Mouse (Mus musculus) heart, adult 2 months (tissue): ENCODE measurements at regions not wholly inside any gene's neighbourhood (a gene's known extent, or its start where the extent isn't known, plus 50 kb on each side); places are given as distances from the start of the nearest gene placed in this dataset.

ENCODE experiments used
- DNase-seq, 2 experiments: peaks; one replicate each; pipeline ENCODE4 v3.0.0; 2021
- H3K27ac ChIP-seq: fragments of 200-600 bp; 2 replicates; pipeline ENCODE4 v1.8.1; 2022
- H3K27me3 ChIP-seq: fragments of 200-500 bp; 2 replicates; pipeline ENCODE4 v1.6.1; 2012; ENCODE audit warnings: mild to moderate bottlenecking, low read length, inconsistent platforms, mixed read lengths; ENCODE audit not compliant: control insufficient read depth, insufficient read depth
- H3K36me3 ChIP-seq: fragments of 200-500 bp; 2 replicates; pipeline ENCODE4 v1.6.1; 2012; ENCODE audit warnings: low read length, inconsistent platforms; ENCODE audit not compliant: control insufficient read depth, insufficient read depth
- H3K4me1 ChIP-seq: fragments of 200-500 bp; 2 replicates; pipeline ENCODE4 v1.6.1; 2011; ENCODE audit warnings: low read length; ENCODE audit not compliant: control insufficient read depth, insufficient read depth
- H3K4me3 ChIP-seq: fragments of 200-600 bp; 2 replicates; pipeline ENCODE4 v1.8.1; 2022
- H3K79me2 ChIP-seq: fragments of 200-500 bp; replicated peaks from 2 replicates; pipeline ENCODE4 v1.6.1; 2012; ENCODE audit warnings: mild to moderate bottlenecking, inconsistent platforms, low read length, moderate library complexity, mixed read lengths; ENCODE audit not compliant: control insufficient read depth, insufficient read depth
- H3K9ac ChIP-seq: fragments of 200-500 bp; 2 replicates; pipeline ENCODE4 v1.6.1; 2012; ENCODE audit warnings: low read depth, mild to moderate bottlenecking, control low read depth, inconsistent platforms, low read length, mixed read lengths
- CTCF ChIP-seq: fragments of 200-600 bp; IDR thresholded peaks from 2 replicates; pipeline ENCODE4 v1.8.1; 2022; ENCODE audit warnings: antibody characterized with exemption, mild to moderate bottlenecking, moderate library complexity
- EP300 ChIP-seq: fragments of 200-500 bp; IDR thresholded peaks from 2 replicates; pipeline ENCODE4 v1.6.1; 2011; ENCODE audit warnings: low read depth, low read length, control low read depth; ENCODE audit not compliant: insufficient read depth
- POLR2A ChIP-seq: fragments of 200-500 bp; IDR thresholded peaks from 2 replicates; pipeline ENCODE4 v1.6.1; 2011; ENCODE audit warnings: mild to moderate bottlenecking, low read depth, low read length, control low read depth; ENCODE audit not compliant: insufficient read depth
- WGBS: fragments of 180-500 bp; shearing (Covaris S2); methylation state at CpG from one replicate; pipeline ENCODE4 v1.1.7; 2018; 5-methylcytosine and 5-hydroxymethylcytosine counted together
- intact Hi-C: fragments of 180-260 bp; cut with DNase I; formaldehyde crosslinking; loops from one replicate; pipeline ENCODE4 v1.15.1; 2025

- intact Hi-C loops, result no loop called here
- peak in 1 of 2 experiments; percentile 41 for DNase-seq
- peak overlapping the region; percentile 72 for H3K27ac ChIP-seq
- peaks cover 4% of the 10 kb centered on the region for H3K4me1 ChIP-seq
- H3K4me3 ChIP-seq, result no peak overlapping the region
- H3K9ac ChIP-seq, result peak overlapping the region; percentile 18; the same call in 1 of the 2 replicates
- 27% methylated on average over 26 of the region's 26 CpGs for WGBS
- H3K27me3 ChIP-seq, result no peaks in the 10 kb centered on the region; the same call in 1 of the 2 replicates
- H3K79me2 ChIP-seq, result no peaks in the 10 kb centered on the region
- no peaks in the 10 kb centered on the region for H3K36me3 ChIP-seq
- TF ChIP-seq CTCF (no peak), EP300 (peak; percentile 86)
Observed at GRCm38 (mm10) chr13:42565291-42566058, 114.9 kb upstream of the Phactr1 start.

GRCm38 (mm10) chr13:42570600-42571348, 109.6 kb upstream of the Phactr1 start:
- Histone ChIP-seq H3K4me1 (peaks cover 3% of the 10 kb centered on the region; the same call in 1 of the 2 replicates), H3K4me3 (no peak overlapping the region), H3K27ac (no peak overlapping the region), H3K36me3 (no peaks in the 10 kb centered on the region), H3K27me3 (no peaks in the 10 kb centered on the region; the same call in 1 of the 2 replicates), H3K9ac (no peak overlapping the region), H3K79me2 (no peaks in the 10 kb centered on the region)
- DNase-seq, result no peak
- intact Hi-C loops, result no loop called here
- no peak for TF ChIP-seq EP300
- no peak for TF ChIP-seq POLR2A
- no peak for TF ChIP-seq CTCF
- 74% methylated on average over 10 of the region's 10 CpGs for WGBS

DNA sequence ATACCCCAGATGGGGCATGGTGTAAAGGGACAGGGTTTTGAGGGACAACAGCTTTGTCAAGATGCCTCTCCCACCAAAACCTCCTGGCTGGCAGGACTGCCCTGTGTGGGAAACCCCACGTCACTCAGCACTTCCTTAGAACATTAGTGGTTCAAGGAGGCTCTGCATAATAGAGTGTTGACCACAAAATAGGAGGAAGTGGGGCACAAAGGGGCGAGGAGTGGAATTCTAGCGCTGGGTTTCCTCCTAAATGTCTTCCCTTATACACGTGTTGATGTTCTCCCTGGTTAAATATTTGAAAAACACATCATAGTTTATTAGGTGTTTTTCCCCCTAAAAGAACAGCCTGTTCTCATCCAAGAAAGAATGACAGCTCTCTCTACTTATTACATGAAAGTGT, 106.2 kb upstream of the Phactr1 start:
- no peak overlapping the region for H3K4me3 ChIP-seq
- 37% methylated on average over 4 of the region's 4 CpGs for WGBS
- H3K27ac ChIP-seq, result no peak overlapping the region
- intact Hi-C loops, result no loop called here
- DNase-seq, result no peak
- H3K4me1 ChIP-seq, result peaks cover 2% of the 10 kb centered on the region; the same call in 1 of the 2 replicates
- TF ChIP-seq POLR2A, result no peak
- TF ChIP-seq CTCF, result no peak
- TF ChIP-seq EP300, result no peak
- H3K27me3 ChIP-seq, result no peaks in the 10 kb centered on the region; the same call in 1 of the 2 replicates
- no peaks in the 10 kb centered on the region for H3K79me2 ChIP-seq
- H3K9ac ChIP-seq, result no peak overlapping the region
- H3K36me3 ChIP-seq, result no peaks in the 10 kb centered on the region

GRCm38 (mm10) chr13:42575725-42576426, 104.5 kb upstream of the Phactr1 start:
- no peak overlapping the region for H3K9ac ChIP-seq
- no peaks in the 10 kb centered on the region for H3K4me1 ChIP-seq
- H3K79me2 ChIP-seq, result no peaks in the 10 kb centered on the region
- no peak overlapping the region for H3K4me3 ChIP-seq
- intact Hi-C loops, result loop anchor here (1.0 to 5.0 kb wide), 2 partner anchors 39 to 216 kb away; no protein-coding TSS in a partner anchor
- no peak overlapping the region for H3K27ac ChIP-seq
- DNase-seq, result peak; percentile 73 to 79
- WGBS, result 37% methylated on average over 16 of the region's 16 CpGs
- peak; percentile 44; the same call in 1 of the 2 replicates for TF ChIP-seq EP300
- TF ChIP-seq POLR2A, result no peak
- no peak; the same call in none of the 2 replicates for TF ChIP-seq CTCF
- no peaks in the 10 kb centered on the region for H3K27me3 ChIP-seq
- H3K36me3 ChIP-seq, result no peaks in the 10 kb centered on the region

GRCm38 (mm10) chr13:42579471-42579870, 101.0 kb upstream of the Phactr1 start:
- no peaks in the 10 kb centered on the region for H3K27me3 ChIP-seq
- 47% methylated on average over 3 of the region's 3 CpGs for WGBS
- H3K27ac ChIP-seq, result no peak overlapping the region
- peaks cover 1% of the 10 kb centered on the region; the same call in 1 of the 2 replicates for H3K4me1 ChIP-seq
- intact Hi-C loops, result loop anchor here (5.0 kb wide), 1 partner anchor 42 kb away; no protein-coding TSS in a partner anchor
- no peak overlapping the region for H3K9ac ChIP-seq
- TF ChIP-seq EP300, result no peak
- no peak overlapping the region for H3K4me3 ChIP-seq
- no peaks in the 10 kb centered on the region for H3K79me2 ChIP-seq
- no peaks in the 10 kb centered on the region for H3K36me3 ChIP-seq
- no peak for DNase-seq
